Mouse (Mus musculus): ENCODE data around the gene Mtss1l.

Gene Mtss1l

DNA sequence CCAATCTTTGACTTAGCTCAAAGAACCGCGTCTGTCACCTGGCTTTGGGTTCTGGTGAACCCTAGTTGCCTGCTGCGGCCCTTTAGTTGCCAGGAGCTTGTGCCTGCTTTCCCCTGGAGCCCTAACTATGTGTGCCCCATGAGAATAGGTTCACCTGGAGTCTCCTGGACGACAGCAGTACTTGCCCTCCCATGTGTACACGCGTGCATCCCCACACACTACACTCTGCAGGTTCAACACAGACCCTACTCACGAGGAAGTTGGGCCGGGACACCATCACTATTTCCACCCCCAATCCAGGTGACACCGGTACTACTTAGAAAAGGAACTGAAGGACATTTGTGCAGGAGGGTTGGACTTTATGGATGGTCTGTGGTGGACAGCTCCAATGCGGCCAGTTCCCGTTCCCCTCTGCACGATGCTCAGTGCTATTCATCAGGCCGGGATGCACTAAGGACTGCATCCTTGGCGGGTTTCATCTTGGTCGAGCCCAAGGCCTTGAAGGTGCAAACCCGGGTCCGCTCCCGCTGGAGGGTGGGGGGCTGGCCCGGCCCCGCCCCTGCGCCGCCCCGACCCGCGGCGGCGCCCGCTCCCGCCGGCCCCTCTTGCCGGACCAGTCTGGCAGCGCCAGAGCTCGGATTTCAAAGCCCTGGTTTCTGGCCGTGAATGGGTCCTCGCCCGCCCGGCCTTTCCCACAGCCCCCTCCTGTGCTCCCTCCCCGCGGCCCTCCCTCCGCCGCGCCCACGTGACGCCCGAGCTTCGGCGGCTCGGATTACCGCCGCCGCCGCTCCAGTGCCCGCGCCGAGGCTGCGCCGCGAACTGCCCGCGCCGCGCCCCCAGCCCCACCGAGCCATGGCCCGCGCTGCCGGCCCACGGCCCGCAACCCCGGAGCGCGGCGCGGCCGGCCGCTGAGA lies at the start of gene Mtss1l:
Gene Mtss1l (plus strand): TSS at position 792 of the 914 bp plus-strand sequence.
- DNase-seq (ENCODE audit: low spot score) = peak; percentile 55

DNA sequence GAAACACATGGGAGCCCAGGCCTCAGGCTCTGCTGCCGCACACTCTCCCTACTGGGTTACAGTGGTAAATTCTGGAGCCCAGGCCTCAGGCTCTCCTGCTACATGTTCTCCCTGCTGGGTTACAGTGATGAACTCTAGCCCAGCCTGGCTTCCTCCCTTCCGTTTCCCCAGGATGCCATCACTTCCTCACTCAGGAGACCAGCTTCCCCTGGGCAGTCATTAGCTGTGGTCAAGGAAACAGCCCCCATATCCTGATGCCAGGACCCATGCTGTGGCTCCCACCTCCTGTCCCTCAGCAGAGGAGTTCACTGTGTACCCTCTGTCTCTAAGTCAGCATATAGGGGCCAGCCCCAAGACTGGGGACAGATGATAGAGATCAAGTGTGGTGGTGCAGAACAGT lies 49.1 kb upstream of the Mtss1l start:
- no peak for DNase-seq (ENCODE audit: low spot score)

DNA sequence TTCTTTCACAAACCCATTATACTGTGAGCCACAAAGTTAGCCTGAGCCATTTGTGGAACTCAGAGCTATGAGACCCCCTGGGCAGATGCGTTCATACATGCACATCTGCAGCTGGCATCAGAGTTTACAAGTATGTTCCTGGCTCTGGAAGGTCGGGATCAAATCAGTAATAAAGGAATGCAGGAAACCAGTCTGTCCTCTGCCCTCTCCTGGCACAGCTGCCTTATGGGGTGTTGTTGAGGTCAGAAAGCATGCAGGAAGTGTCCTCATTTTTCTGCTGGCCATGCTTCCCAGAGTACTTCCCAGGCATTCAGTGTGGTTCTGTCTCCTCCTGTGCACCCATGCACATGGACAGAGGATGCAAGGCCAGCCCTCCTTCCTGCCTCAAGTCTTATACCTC lies 48.1 kb upstream of the Mtss1l start:
- no peak for DNase-seq (ENCODE audit: low spot score)

DNA sequence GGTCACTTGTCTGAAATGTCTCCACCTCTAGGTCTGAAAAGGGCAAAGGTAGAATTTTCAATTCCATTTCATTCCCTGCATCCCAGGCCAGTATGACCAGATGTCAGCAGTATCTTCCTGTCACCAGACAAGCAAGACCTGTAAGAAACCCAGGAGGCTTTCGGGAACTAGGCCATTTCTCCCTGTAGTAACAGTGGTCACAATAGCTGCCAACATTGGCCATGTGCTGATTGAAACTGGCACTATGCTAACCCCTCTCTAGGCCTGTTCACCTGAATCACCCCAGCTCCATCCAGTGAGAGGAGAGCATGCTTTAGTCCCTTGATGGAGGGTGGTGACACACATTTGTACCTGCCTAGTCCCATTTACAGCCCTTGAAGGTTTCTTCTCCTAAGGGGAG lies 46.7 kb upstream of the Mtss1l start:
- DNase-seq (ENCODE audit: low spot score) = no peak

DNA sequence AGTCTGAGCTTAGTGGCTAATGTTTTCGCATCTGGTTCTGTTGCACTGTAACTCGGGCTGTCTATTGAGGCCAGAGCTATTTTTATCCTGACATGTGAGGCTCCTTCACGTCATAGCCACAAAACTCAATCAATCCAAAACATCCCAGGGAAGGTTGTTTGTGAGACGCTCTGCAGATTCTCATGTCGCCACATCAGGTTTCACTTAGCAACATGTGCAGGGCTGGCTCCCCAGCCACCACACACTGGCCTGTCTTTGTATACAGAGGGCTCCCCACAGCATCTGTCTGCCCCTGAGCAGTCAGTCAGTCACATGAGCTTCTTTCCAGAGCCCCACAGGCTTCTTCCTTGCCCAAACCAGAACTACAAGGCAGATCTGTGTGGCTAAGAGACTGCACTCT lies 44.6 kb upstream of the Mtss1l start:
- DNase-seq (ENCODE audit: low spot score) = no peak

DNA sequence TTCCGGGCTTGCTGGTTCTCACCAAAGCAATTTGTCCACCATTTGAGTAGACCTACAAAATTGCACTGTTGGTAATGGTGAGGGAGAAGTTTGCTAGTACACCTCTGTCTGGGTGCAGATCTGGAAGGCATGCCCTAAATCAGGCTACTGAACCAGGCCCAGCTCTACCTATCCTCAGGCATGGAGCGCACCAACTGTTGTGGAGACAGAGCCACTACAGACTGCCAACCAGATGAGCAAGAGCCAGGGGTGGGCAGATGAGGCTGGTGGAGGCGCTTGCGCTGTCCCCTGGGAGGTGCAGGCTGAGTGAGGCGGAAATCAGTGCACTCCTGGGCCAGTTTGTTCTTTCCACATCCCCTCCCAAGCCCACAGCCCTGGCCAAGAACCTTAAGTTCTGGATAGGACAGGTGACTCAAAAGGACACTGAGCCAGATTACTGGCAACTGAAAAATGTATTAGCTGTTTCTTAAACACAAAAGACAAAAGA lies 44.1 kb upstream of the Mtss1l start:
- no peak for DNase-seq (ENCODE audit: low spot score)

DNA sequence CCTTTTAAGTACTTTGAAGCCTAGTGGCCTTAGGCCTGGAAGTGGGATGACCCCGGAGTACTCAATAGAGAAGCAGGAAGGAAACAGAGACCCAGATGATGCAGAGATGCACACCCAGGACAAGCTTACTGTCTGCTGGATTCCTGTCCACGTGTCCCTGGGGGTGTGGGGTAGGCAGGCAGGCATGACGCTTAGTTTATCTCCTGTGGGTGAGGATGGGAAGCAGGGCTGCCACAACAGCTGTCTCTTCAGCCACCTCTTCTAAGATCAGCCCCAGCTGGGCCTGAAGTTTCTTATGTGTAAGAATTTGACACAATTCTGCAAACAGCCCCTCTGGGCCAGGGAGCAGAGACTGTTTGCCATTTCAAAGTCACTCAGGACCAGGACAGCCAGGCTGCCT lies 42.3 kb upstream of the Mtss1l start:
- DNase-seq (ENCODE audit: low spot score) = no peak

DNA sequence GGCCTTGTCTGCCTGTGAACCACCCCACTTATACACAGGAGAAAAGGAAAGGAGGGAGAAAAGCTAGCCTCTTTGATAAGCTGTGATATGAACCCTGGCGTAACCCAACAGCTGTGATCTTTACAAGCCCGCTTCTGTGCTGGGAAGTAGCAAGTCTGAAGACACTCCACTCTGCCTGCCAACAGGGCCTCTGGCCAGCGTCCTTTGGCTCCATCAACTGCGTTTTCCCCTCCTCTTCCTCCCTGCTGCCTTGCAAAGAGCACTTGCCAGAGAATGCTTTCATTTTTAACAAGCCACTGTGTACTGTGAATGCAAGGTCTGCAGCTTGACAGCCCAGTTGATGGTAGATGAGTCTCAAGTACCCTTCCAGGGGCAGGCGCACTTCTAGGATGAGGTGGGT lies 33.5 kb upstream of the Mtss1l start:
- no peak for DNase-seq (ENCODE audit: low spot score)

DNA sequence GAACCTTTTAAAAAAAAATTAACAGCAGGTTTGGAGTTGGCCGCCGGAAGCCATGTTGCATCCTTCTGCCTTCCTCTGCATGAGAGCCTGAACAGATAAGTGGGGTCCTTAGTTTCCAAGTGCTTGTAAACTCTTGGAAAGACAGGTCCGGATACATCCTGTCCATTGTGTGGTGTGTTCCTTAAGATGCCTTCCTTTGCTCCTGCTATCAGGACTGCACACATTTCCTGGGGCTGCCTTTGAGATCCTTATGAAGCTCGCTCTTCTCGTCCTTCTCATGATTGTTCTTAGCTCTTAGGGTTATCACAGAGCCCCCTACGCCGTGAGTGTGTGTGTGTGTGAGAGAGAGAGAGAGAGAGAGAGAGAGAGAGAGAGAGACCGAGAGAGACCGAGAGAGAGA lies 31.3 kb upstream of the Mtss1l start:
- DNase-seq (ENCODE audit: low spot score) = no peak

DNA sequence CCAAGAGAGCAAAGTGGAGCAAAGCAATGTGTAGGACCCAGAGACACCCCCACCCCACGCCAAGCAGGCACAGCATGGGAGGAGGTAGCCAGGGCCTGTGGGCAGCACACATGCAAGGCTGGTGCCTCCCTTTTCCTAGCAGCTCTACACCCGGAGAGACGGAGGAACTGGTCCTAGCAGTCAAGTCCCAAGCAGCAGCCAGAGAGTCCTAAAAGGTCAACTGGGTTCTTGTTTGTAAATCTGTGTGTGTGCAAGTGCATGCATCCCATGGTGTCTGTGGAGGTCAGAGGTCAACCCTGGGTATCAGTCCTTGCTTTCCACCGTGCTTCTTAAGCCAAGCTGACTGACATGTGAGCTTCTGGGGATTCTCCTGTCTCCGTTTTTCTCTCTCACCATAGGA lies 27.1 kb upstream of the Mtss1l start:
- no peak for DNase-seq (ENCODE audit: low spot score)

DNA sequence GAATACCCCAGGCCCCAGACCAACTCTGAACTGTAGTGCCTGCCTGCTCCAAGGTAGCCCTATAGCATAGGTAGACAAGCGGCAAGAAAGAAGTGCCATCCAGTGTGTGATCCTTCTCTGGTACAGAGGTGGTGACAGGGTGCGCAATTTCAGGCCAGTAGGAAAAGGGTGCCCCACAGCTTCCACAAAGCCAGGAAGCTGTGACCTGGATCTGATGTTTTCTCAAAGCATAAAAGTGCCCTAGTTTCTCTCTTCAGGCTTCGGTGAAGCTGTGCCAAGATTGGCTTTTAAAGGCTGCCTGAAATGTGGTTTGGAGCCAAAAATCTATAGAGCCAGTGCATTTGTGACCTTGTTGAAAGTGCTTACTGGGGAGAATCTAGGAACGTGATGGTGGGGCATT lies 26.4 kb upstream of the Mtss1l start:
- no peak for DNase-seq (ENCODE audit: low spot score)

DNA sequence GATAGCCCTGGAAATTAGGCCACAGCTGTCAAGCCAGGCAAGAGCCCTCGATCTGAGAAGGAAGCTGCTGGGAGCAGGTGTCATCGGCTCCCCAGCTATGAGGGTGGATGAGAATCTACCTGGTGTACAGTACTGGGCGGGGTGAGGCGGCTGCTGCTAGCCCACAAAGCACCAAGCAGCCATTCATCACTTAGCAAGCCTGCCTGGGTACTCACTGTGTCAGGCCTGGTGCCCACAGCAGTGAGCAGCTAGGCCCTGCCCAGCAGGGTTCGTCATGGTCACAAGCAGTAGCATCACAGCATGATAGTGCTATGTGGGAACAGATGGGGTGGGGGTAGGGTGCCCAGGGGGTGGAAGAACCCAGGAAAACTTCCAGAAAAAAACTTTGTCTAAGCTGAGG lies 25.8 kb upstream of the Mtss1l start:
- no peak for DNase-seq (ENCODE audit: low spot score)

DNA sequence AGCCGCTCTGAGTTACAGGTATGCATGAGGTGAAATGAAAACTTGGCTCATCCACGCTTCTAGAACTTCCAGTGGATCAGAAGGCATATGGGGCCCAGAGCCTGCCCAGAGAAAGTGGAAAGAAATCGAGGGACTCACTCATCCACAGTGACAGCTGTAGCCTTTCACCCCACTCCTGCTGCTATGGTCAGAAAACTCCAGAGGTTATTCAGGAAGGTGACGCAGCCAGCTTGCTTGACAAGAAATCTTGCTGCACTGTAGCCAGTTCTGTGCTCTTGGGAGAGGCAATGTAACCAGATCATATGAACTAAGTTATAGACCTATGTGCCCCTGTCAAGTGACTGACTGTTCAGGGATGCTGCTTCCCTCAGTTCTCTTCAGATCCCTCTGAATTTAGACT lies 25.2 kb upstream of the Mtss1l start:
- DNase-seq (ENCODE audit: low spot score) = no peak

DNA sequence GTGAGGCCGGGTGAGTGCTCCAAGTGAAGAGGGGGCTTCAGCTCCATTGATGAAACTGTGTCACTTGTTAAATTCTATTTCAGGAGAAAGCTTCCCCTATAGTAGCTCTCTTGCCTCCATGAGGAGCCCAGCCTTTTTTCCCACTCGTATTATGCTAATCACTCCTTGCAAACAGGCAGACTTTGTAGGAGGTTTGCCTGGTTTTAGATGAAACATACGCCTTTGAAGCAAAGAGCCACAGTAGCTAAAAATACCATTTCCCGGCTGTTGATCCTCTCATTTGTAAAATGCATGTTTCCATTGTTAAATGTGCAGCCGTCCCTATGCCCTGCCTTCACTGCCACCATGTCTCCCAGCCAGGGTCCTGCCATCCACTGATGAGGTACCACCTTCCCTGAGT lies 23.7 kb upstream of the Mtss1l start:
- no peak for DNase-seq (ENCODE audit: low spot score)

DNA sequence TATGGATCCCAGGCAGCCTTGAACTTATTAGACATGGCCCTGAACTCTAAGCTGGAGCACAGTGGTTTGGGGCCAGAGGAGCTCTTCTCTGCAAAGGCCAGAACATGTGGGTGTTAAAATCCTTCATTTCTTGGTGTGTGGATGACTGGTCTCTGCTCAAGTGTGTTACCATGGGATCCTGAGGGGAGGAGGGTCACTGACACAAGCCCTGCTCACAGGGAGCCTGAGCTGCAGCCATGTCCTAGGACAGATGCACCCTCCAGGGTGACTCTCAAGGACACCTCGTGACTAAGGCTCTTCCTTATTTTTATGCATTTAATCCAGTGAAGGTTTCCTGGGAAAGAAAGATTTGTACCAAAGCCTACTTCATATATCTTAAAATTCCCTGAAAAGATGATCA lies 23.2 kb upstream of the Mtss1l start:
- DNase-seq (ENCODE audit: low spot score) = no peak

DNA sequence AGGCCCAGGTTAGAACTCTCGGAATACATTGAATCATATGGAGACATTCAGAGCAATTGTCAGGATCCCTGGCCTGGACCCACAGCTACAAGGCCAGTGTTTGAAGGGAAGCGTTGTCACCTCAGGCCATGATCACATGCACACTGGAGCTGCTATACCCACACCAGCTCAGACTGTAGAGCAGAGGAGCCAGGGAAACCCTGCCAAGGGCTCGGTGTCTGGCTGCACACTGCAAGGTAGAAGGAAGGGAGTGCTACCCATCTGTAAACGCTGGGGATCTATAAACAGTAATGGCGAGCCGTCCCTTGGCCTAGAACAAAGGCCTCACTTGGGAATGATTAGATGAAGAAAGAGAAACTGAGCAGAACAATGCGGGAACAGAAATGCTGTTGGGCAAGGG lies 21.8 kb upstream of the Mtss1l start:
- no peak for DNase-seq (ENCODE audit: low spot score)

DNA sequence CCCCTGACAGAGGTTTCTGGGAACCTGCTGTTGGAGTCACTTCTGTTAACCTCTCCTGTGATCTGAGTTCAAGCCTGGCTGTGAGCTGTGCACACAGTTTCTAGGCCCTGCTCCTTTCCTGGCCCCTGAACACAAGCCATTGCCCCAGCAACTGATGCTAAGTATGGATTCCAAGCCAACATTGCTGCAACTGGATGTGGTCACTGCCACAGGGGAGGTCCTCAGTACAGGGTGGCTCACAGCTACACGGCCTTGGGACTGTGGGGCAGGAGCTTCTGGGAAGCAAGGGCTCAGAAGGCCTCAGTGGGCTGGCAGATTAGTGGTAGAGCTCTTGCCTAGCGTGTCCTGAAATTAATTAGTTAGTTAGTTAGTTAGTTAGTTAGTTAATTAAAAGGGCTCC lies 20.7 kb upstream of the Mtss1l start:
- no peak for DNase-seq (ENCODE audit: low spot score)

DNA sequence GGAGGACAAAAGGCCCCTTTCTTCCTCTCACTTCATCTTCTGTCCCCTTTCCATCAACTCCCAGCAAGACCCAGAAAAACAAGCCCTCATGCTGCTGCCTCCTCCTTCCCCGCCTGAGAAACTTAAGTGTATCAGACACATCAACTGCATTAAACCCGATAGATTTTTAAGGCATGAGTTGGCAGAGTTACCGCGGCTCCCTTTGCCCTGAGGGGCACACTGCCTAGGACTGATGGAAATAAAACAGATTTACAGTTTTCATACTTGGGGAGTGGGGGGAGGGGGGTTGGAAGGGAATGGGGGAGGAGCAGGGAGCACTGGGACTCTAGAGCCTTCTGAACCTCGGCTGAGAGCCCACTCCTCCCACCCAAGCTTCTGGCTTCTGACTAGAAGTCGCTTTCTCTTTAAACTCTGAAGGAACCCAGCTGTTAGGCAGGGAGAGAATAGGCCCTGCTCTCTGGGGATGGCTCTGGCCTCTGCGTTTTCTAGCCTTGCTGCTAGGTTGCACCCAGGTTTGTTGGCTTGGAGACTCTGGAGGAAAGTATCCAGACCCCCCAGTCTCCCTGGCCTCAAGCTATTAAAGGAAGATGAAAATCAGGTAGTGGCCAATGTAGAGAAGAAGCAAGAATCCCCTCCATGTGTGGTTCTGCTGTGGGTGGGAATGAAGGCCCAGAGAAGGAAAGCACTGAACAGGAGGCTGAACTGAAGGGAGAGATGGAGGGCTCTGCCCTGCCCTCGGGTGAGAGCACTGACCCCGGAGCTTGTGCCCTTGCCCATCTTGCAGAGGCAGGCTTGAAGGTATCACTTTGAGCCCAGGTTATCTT lies 18.4 kb upstream of the Mtss1l start:
- DNase-seq (ENCODE audit: low spot score) = no peak

DNA sequence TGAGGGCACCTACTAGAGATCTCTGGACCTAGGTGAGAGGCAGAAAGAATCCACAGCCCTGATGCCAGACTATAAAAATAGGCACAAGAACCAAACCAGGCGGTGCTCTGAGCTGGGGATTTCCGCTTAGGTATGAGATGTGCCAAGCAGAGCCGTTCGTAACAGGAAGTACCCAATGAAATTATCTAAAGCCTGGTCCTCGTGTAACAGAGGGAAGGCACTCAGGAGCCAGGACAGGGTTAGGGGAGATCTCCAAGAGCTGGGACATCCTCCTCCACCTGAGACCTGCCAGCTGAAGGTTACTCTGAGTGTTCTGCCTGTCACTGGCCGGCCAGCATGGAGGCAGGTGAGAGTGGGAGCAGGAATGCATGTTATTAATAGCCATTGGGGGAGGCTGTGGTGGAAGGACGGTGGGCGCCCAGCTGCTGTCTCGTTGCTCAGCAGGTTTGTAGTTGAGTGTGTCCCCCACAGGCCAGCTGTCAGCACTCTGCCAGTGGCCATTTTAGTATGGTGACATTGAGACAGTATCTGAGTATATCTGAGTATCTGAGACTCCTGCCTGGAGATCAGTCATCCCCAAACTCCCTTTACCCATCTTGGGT lies 17.7 kb upstream of the Mtss1l start:
- no peak for DNase-seq (ENCODE audit: low spot score)

DNA sequence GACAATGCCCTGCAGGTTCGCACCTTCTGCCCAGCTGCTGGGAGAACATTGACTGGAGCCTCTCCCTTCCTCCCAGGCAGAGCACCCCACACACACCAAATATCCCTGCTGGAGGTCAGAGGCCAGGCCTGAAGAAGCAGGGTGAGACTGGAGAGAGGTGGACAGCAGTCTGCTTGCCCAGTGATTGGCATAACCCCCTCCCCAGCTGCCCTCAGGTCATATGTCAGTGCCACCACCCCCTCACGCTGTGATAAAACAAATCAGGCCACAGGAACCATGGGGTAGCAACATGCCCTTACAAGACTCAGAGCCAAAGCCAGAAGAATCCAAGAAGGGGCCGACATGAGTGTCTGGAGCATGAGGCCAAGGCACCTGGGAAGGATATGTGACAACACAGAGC lies 17.2 kb upstream of the Mtss1l start:
- no peak for DNase-seq (ENCODE audit: low spot score)

DNA sequence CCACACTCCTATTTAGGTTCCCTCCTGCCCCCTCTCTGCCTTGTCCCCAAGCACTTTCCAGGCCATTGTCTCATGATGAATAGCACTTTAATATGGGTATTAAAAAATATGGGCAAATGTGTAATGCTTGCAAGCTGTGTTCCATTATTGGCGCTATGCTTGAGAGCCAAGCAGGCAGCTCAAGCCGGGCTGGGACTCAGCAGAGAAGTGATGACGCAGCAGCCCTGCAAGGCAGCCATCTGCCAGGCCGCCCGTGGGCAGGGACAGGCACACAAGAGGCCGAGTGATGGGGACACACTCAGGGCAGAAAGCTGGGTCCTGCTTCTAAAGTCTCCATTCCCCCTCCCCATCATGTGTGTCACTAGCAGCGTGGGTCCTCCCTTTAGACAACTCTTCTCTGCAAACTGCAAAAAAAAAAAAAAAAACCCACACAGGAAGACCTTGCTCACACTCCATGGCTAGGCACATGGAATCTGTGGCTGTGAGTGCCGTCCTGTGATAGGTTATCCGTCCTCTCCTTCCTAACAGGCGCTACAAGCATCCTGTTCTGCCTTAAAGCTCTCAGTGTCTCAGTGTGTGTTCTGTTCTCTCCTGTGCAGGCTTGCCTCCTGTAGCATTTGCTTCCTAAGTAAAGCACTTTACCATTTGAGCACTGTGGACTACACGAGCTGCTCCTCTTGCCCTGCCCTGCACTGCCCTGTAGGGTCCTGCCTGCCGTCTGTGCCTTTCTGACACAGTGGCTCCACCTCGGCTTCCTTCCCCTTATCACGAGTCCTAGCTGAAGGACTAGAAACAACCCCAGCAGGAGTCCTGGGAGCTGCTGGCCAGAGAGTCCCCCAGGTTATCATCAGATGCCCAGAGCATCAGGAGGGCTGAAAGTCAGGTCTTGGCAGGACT lies 15.6 kb upstream of the Mtss1l start:
- DNase-seq (ENCODE audit: low spot score) = no peak

All from urinary bladder, postnatal 10 days (tissue).